Mouse (Mus musculus) cortical plate, adult 2 months (tissue): ENCODE measurements at regions not wholly inside any gene's neighbourhood (a gene's known extent, or its start where the extent isn't known, plus 50 kb on each side); places are given as distances from the start of the nearest gene placed in this dataset.

Experiments
- H3K27ac ChIP-seq: fragments of 200-500 bp; 2 replicates; pipeline ENCODE4 v1.5.1; 2012; ENCODE audit warnings: low read length, control low read depth, inconsistent platforms; ENCODE audit not compliant: insufficient read depth
- H3K4me1 ChIP-seq: fragments of 200-500 bp; 2 replicates; pipeline ENCODE4 v1.6.1; 2011; ENCODE audit warnings: low read length; ENCODE audit not compliant: control insufficient read depth, insufficient read depth
- H3K4me3 ChIP-seq: fragments of 200-500 bp; 2 replicates; pipeline ENCODE4 v1.5.1; 2011; ENCODE audit warnings: mild to moderate bottlenecking, low read length, control low read depth; ENCODE audit not compliant: insufficient read depth
- CTCF ChIP-seq: fragments of 200-500 bp; IDR thresholded peaks from 2 replicates; pipeline ENCODE4 v1.5.1; 2011; ENCODE audit warnings: mild to moderate bottlenecking, control low read depth, low read length; ENCODE audit not compliant: insufficient read depth; ENCODE audit errors: extremely low read depth
- POLR2A ChIP-seq: fragments of 200-500 bp; IDR thresholded peaks from 2 replicates; pipeline ENCODE4 v1.6.1; 2011; ENCODE audit warnings: mild to moderate bottlenecking, low read length, control low read depth; ENCODE audit not compliant: insufficient read depth; ENCODE audit errors: extremely low read depth

- TF ChIP-seq CTCF: no peak
- Histone ChIP-seq H3K4me1 (no peaks in the 10 kb centered on the region), H3K4me3 (no peak overlapping the region), H3K27ac (no peak overlapping the region)
Observed at GRCm38 (mm10) chr3:34496839-34497238, 153.4 kb upstream of the Sox2 start.

GRCm38 (mm10) chr3:34495615-34496014 lies 154.6 kb upstream of the Sox2 start:
- H3K4me3 ChIP-seq: no peak overlapping the region
- no peaks in the 10 kb centered on the region for H3K4me1 ChIP-seq
- no peak overlapping the region for H3K27ac ChIP-seq
- TF ChIP-seq CTCF: no peak
- no peak for TF ChIP-seq POLR2A

GRCm38 (mm10) chr3:34493921-34494320 lies 156.3 kb upstream of the Sox2 start:
- Histone ChIP-seq H3K4me1 (no peaks in the 10 kb centered on the region), H3K4me3 (no peak overlapping the region), H3K27ac (no peak overlapping the region)
- no peak for TF ChIP-seq POLR2A

- no peak overlapping the region for H3K27ac ChIP-seq
- TF ChIP-seq CTCF (no peak), POLR2A (no peak)
- no peaks in the 10 kb centered on the region for H3K4me1 ChIP-seq
- H3K4me3 ChIP-seq: no peak overlapping the region
Observed at GRCm38 (mm10) chr3:34489008-34489407, 161.2 kb upstream of the Sox2 start.

GRCm38 (mm10) chr3:34486441-34487050 lies 163.7 kb upstream of the Sox2 start:
- TF ChIP-seq POLR2A (no peak), CTCF (no peak)
- H3K4me3 ChIP-seq: no peak overlapping the region
- H3K27ac ChIP-seq: no peak overlapping the region
- no peaks in the 10 kb centered on the region for H3K4me1 ChIP-seq

GRCm38 (mm10) chr3:34485345-34486223 lies 164.6 kb upstream of the Sox2 start:
- no peak overlapping the region for H3K27ac ChIP-seq
- no peak for TF ChIP-seq POLR2A
- no peak for TF ChIP-seq CTCF

GRCm38 (mm10) chr3:34483934-34484333 lies 166.3 kb upstream of the Sox2 start:
- H3K4me1 ChIP-seq: no peaks in the 10 kb centered on the region
- no peak overlapping the region for H3K4me3 ChIP-seq
- no peak overlapping the region for H3K27ac ChIP-seq
- TF ChIP-seq POLR2A (no peak), CTCF (no peak)

More at GRCm38 (mm10) chr3:34485345-34486223, 164.6 kb upstream of the Sox2 start:
- no peaks in the 10 kb centered on the region for H3K4me1 ChIP-seq
- H3K4me3 ChIP-seq: no peak overlapping the region

GRCm38 (mm10) chr3:34481821-34482713 lies 168.1 kb upstream of the Sox2 start:
- Histone ChIP-seq H3K27ac (no peak overlapping the region), H3K4me1 (no peaks in the 10 kb centered on the region), H3K4me3 (no peak overlapping the region)
- TF ChIP-seq CTCF (no peak), POLR2A (no peak)

- Histone ChIP-seq H3K4me1 (no peaks in the 10 kb centered on the region), H3K4me3 (no peak overlapping the region), H3K27ac (no peak overlapping the region)
- TF ChIP-seq POLR2A (no peak), CTCF (no peak)
Observed at GRCm38 (mm10) chr3:34481314-34481713, 168.9 kb upstream of the Sox2 start.
